Mouse (Mus musculus) urinary bladder, adult 2 months (tissue): ENCODE data around the gene AC161166.1. TPM values are rescaled to one million over a fixed set of nuclear protein-coding genes. Genes with fewer than 3 reads are reported as not detected.
"Not testable (repeated sequence)": the region's sequence is repeated elsewhere in the genome, so short reads cannot be mapped to it uniquely, and the experiment has no call there.

Experiments
- DNase-seq: peaks from one replicate; pipeline ENCODE4 v3.0.0; 2022; ENCODE audit warnings: low spot score
- polyA plus RNA-seq: library from polyadenylated mRNA; depleted of rRNA; stranded (reverse); fragments of >200 nt; gene quantifications from 2 replicates; pipeline ENCODE4 v1.2.3, GENCODE M21; 2012

AC161166.1 gene
- polyA plus RNA-seq, 1 experiment, result not detected

DNA sequence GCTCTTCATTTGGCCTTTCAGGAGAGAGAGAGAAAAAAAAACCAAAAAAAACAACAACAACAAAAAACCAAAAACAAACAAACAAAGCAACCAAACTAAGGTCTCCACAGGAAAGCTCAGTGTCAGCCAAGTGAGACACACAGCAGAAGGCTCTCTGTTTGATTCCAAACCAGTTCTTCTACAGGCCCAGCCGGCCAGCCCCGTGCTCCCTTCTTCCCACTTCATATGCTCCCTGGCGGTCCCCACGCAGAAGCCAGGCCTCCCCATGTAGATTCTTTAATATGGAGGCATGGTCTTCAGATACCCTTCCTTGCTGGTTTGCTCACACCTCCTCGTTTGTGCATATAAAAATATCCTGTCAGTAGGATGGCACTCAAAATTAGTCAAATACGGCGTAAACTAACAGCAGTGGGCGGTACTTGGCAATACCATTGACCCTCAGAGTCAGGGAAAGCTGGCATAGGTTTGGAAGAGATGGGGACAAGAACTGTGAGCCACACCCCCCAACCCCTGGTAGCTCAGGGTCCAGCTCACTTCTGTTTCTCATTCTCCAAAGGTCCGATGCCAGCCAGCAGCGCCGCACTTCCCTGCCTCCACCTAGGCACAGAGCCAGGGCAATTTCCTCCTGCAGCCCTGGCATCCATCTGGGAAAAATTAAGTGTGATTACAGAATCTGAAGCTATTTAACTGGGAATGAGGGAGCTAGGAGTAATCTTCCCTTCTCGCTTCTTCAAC, 13.6 kb upstream of the AC161166.1 start:
- no peak for DNase-seq

DNA sequence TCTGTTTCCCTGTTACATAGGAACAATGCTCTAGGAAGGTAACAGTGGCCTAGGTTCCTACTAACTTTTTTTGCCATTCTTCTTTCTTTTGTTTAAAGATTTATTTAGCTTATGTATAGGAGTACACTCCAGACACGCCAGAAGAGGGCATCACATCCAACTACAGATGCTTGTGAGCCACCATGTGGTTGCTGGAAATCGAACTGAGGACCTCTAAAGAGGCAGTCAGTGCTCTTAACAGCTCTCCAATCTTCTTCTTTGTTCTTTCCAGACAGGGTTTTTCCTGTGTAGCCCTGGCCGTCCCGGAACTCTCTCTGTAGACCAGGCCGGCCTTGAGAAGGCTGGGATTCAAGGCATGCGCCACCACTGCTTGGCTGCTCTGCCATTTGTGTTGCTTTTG, 12.7 kb upstream of the AC161166.1 start:
- no peak for DNase-seq

DNA sequence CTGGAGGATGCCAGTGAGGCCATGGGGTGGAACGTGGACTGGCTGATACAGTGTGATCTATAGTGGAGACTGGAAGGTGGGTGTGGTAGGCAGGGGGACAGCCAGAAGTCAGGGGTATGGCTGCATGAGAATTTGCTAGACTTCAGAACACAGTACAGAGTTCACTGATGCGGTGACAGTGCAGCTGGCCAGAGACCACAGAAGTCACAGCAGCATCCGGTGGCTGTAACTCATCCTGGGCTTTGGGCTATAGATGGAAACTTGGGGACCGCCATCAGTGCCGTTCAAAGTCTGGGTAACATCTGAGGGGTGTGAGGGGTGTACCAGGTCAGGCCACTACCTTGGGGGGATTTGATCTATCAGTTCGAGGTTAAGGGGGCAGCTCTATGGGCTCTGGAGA, 11.5 kb upstream of the AC161166.1 start:
- DNase-seq, result no peak

DNA sequence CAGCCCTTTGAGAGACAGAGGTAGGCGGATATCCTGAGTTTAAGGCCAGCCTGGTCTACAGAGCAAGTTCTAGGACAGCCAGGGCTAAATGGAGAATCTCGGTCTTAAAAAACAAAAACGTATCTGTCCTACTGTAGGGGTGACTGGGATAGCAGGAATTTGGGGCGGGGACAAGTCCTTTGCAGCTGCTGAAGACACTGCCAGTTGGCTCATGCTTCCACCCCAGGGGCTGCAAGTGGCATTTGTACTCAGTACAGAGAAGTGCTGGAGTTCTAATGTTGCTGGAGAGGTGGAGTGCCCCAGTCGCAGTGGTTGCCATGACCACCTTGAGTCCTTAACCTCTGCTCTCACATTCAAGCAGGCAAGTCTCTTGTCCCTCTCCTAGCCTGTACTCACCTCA, 10.6 kb upstream of the AC161166.1 start:
- DNase-seq, result no peak

GRCm38 (mm10) chr7:24520054-24520453, 7.8 kb upstream of the AC161166.1 start:
- DNase-seq, result not testable (repeated sequence)

DNA sequence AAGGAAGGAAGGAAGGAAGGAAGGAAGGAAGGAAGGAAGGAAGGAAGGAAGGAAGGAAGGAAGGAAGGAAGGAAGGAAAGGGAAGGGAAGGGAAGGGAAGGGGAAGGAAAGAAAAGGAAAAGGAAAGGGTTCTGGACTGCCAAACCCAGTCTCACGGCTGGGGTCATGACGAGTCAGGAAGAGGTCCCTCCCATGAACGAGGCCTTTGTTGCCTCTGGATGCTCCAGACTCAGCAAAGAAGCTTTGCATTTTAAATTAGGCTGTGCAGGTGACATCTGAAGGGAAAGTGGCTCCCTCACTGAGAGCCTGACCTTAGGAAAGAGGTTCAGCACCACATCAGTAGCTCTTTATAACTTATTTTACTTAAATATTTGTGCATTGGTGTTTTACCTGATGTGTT, 6.9 kb upstream of the AC161166.1 start:
- DNase-seq, result no peak

DNA sequence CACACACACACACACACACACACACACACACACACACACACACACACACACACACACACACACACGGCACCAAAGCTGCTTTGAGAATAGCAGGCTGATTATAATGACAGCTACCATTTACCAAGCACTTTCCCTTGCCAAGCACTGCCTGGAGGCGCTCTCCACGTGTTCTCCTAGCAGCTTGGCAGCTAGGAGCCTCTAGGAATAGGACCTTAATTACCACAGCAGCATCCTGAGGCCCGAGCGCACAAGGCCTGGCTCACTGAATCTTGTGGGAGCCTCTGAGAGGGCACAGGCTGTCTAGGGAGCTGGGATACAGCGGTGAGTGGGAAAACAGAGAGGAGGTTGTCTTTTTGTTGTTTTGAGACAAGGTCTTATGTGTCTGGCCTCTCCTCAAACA, 5.4 kb upstream of the AC161166.1 start:
- DNase-seq, result no peak

GRCm38 (mm10) chr7:24517077-24517476, 4.8 kb upstream of the AC161166.1 start:
- no peak for DNase-seq

DNA sequence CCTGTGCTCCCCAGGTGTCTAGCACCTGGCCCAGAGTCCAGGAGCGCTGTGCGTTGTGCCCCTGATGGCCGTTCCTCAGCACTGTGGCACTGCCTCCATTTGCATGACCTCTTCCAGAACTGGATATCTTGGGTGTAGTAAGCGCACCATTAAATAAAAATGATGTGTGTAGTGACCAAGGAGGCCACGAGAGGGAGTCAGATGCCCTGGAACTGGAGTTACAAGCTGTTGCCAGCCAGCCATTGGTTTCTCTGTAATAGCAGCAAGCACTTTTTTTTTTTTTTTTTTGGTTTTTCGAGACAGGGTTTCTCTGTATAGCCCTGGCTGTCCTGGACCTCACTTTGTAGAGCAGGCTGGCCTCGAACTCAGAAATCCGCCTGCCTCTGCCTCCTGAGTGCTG, 4.1 kb upstream of the AC161166.1 start:
- not testable (repeated sequence) for DNase-seq

GRCm38 (mm10) chr7:24507726-24508114, 4.5 kb downstream of the AC161166.1 start:
- no peak for DNase-seq

- peak; percentile 83 for DNase-seq
These were observed 5.2 kb downstream of the AC161166.1 start, which contains the start of gene Zfp428 for GRCm38 (mm10) chr7:24506838-24507725. TSS of gene Zfp428 (plus strand) at chr7:24507006.

GRCm38 (mm10) chr7:24506476-24506837, 5.8 kb downstream of the AC161166.1 start:
- no peak for DNase-seq

- no peak for DNase-seq
These were observed 6.2 kb downstream of the AC161166.1 start for GRCm38 (mm10) chr7:24506065-24506459.

GRCm38 (mm10) chr7:24505447-24506064, 6.7 kb downstream of the AC161166.1 start:
- no peak for DNase-seq

DNA sequence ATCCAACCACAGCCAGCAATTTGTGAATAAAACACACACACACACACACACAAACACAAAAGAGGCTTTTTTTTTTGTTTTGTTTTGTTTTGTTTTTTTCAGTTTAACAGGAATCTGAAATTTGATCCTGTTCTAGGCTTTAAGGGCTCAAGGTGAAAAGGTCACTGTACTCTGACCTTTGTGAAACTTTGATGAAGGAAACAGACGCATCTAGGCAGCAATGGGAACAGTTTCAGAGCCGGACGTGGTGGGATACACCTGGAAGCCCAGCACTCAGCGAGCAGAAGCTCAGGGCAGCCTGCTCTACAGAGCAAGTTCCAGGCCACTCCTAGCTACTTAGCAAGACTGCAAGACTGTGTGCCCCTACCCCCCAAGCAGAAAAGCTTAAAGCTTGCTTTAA, 7.4 kb downstream of the AC161166.1 start:
- no peak for DNase-seq

DNA sequence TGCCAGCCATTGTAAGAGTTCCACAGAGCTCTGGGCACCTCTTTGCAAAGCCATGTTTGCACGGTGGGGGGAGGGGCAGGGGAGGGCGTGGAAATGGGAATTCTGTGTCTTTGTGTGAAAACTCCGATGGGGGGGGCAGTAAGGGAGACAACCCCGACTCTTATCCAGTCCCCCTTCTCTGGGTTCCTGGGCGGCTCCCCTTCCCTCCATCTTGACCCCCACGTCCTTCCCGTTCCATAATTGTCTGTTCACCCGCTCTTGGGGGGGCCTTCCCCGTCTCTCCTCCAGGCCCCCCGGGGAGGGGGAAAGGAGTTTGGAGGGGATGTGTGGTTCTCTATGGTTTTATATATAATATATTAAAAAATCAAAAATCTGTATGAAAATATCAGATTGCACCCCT, 8.3 kb downstream of the AC161166.1 start:
- DNase-seq, result no peak

DNA sequence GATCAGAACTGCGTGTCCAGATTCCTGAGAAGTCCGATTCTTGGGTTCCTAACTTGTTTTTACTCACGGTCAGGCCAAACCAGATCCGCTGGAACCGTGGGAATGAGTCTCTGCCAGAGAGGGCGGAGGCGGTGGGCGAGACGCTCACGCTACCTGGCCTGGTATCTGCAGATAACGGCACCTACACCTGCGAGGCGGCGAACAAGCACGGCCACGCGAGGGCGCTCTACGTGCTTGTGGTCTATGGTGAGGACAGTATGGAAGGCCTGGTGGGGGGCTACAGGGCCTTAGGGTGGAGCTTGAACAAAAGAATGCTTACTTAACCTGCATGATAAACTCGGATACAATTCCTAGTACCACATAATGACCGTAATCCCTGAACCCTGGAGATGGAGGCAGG, 10.8 kb downstream of the AC161166.1 start:
- no peak for DNase-seq

DNA sequence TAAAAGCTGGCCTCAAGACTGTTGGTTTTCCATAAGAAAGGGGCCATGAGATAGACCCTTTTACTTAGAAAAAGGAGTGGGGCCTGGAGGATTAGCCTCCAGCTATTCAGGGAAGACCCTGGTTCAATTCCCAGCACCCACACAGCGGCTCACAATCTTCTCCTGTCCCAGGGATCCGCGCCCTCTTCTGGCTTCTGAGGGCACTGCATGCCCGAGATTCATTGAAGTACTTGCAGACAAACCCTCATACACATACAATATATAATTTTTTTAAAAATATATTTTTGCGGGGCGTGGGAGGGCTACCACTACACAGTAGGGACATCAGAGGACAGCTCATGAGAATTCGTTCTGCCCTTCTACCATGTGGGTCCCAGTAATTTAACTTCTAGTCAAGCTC, 11.3 kb downstream of the AC161166.1 start:
- no peak for DNase-seq

GRCm38 (mm10) chr7:24499856-24500577, 12.2 kb downstream of the AC161166.1 start:
- DNase-seq, result no peak

- no peak for DNase-seq
These were observed 24.0 kb downstream of the AC161166.1 start for GRCm38 (mm10) chr7:24488303-24488702.

DNA sequence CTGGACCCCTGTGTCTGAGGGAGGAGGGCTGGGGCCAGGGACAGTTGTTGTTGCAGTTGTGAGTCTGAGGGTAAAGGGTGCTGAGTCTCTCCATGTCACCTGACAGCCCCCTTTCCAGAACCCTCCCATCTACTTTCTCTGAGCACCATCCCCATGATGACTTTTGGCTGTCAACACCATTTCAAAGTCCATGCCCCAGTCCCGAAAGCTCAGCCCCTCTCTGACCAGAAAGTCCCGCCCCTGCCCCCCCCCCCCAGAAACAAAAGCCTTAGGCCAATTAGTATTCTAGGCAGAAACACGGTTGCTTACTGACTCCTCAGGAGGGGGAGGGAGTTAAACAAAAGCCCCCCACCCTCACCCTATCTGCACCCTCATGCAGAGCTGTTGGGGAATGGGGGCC, 24.9 kb downstream of the AC161166.1 start:
- no peak for DNase-seq

DNA sequence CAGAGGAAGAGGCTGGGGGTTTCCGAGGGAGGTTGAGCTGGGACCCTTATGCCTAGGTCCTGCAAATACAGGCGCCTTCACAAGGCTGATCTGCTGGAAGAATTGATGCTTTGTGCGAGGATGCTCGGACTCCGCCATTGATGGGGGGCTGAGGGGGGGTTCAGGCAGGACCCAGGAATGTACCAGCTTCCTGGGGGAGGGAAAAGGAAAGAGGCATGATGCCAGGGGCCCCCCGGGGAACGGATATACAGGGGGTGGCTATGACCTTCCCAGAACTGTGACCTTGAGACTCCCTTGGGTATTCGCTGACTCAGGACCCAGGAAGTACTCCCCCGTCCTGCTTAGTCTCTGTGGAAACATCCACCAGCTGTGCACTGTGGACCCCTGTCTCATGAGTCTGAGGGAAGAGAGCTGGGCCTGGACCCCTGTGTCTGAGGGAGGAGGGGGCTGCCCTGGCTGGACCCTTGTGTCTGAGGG, 25.6 kb downstream of the AC161166.1 start:
- no peak for DNase-seq
